Mouse (Mus musculus): ENCODE measurements around the gene Eya4.

DNA sequence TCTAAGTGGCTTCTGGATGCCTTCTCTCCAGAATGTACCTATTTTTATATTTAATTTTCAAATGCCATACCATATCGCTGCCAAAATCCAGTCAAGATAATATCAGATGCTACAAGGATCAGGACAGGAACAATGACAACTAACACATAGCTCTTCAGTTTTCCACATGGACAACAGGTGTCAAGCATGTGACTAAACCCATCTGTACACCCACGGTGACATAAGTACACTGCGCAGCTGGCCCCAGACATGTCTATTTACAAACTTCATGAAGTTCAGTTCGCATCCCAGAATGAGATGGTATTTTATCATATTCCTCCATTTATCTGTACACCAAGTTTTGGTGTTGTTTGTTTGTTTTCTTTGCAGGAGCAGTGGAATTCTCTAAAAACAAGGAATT lies 154.2 kb downstream of the Eya4 start:
- TF ChIP-seq CTCF (conservative IDR thresholded peaks at IDR 0.05; ENCODE audit: insufficient read depth, insufficient read length, low read depth, low read length): no peak
- no peak for TF ChIP-seq POLR2A (IDR thresholded peaks at IDR 0.05; ENCODE audit: low read depth, low read length)
